Mouse (Mus musculus) heart, postnatal 0 days (tissue): ENCODE results near the gene Tmem40. TPM values are rescaled to one million over a fixed set of nuclear protein-coding genes. Genes with fewer than 3 reads are reported as not detected.

Source experiments
- ATAC-seq: fragments of 200-750 bp; cut with Nextera tagmentation; 2 replicates; pipeline ENCODE4 v1.8.0; 2017; ENCODE audit warnings: low read depth, moderate number of reproducible peaks, moderate library complexity; ENCODE audit not compliant: insufficient read depth
- DNase-seq: peaks from one replicate; pipeline ENCODE4 v3.0.0-alpha.2; 2016; ENCODE audit warnings: low spot score
- H3K27ac ChIP-seq: fragments of 300-500 bp; sonication (generic); 2 replicates; pipeline ENCODE4 v1.5.1; 2014; ENCODE audit warnings: low read depth, mild to moderate bottlenecking
- H3K27me3 ChIP-seq: fragments of 300-500 bp; sonication (generic); 2 replicates; pipeline ENCODE4 v1.6.1; 2014; ENCODE audit warnings: low read length, mixed read lengths; ENCODE audit not compliant: control insufficient read depth, insufficient read depth
- H3K36me3 ChIP-seq: fragments of 300-500 bp; sonication (generic); replicated peaks from 2 replicates; pipeline ENCODE4 v1.6.1; 2014; ENCODE audit warnings: low read length, mixed read lengths; ENCODE audit not compliant: control insufficient read depth, insufficient read depth
- H3K4me1 ChIP-seq: fragments of 300-500 bp; sonication (generic); 2 replicates; pipeline ENCODE4 v1.6.1; 2014; ENCODE audit warnings: antibody characterized with exemption; ENCODE audit not compliant: control insufficient read depth, insufficient read depth
- H3K4me2 ChIP-seq: fragments of 300-500 bp; sonication (generic); 2 replicates; pipeline ENCODE4 v1.6.1; 2014; ENCODE audit warnings: low read depth, mild to moderate bottlenecking, low read length, moderate library complexity
- H3K4me3 ChIP-seq: fragments of 300-500 bp; sonication (generic); 2 replicates; pipeline ENCODE4 v1.5.1; 2014; ENCODE audit warnings: low read depth, low read length
- H3K9ac ChIP-seq: fragments of 300-500 bp; sonication (generic); replicated peaks from 2 replicates; pipeline ENCODE4 v1.6.1; 2014; ENCODE audit warnings: low read depth, low read length, mixed read lengths
- H3K9me3 ChIP-seq: fragments of 300-500 bp; sonication (generic); replicated peaks from 2 replicates; pipeline ENCODE4 v1.6.1; 2016; ENCODE audit warnings: low read length; ENCODE audit not compliant: control insufficient read depth
- CTCF ChIP-seq: IDR thresholded peaks from 2 replicates; pipeline ENCODE4 v1.5.1; 2016; ENCODE audit warnings: antibody characterized with exemption, control low read depth, low read depth
- EP300 ChIP-seq: IDR thresholded peaks from 2 replicates; pipeline ENCODE4 v1.6.1; 2016; ENCODE audit warnings: antibody characterized with exemption, low read depth
- WGBS: fragments of 180-500 bp; shearing (Covaris S2); extraction: QIAGEN DNeasy Blood & Tissue Kit; methylation state at CpG from one replicate; pipeline ENCODE4 v1.1.7; 2014; 5-methylcytosine and 5-hydroxymethylcytosine counted together
- polyA plus RNA-seq: library from polyadenylated mRNA; unstranded; fragments of >200 nt; fragmentation: Nextera tagmentation; extraction: Ambion mirVana; gene quantifications from 2 replicates; pipeline ENCODE4 v1.2.1, GENCODE M21; 2015
- total RNA-seq: library from RNA; depleted of rRNA; stranded (reverse); fragments of >200 nt; gene quantifications from 2 replicates; pipeline ENCODE4 v1.2.3, GENCODE M21; 2014; ENCODE audit warnings: low replicate concordance

Tmem40 gene
- total and polyA plus RNA-seq, 2 experiments from 2014 or later, result 0.26 to 2.3 TPM

- H3K4me3 ChIP-seq, result no peak overlapping the region
- no peaks in the 10 kb centered on the region for H3K27me3 ChIP-seq
- no peak for ATAC-seq
- DNase-seq, result no peak
- H3K4me1 ChIP-seq, result no peaks in the 10 kb centered on the region
- 78% methylated on average over 2 of the region's 3 CpGs for WGBS
- no peak for TF ChIP-seq CTCF
- TF ChIP-seq EP300, result no peak
- no peak overlapping the region for H3K9ac ChIP-seq
- H3K36me3 ChIP-seq, result no peaks in the 10 kb centered on the region
- no peak overlapping the region for H3K4me2 ChIP-seq
- no peak overlapping the region for H3K27ac ChIP-seq
- no peaks in the 10 kb centered on the region for H3K9me3 ChIP-seq
Observed at GRCm38 (mm10) chr6:115711261-115711660, 50.9 kb downstream of the Tmem40 start.

GRCm38 (mm10) chr6:115702901-115703300, 59.3 kb downstream of the Tmem40 start:
- Histone ChIP-seq H3K4me2 (no peak overlapping the region), H3K9me3 (no peaks in the 10 kb centered on the region), H3K27me3 (no peaks in the 10 kb centered on the region), H3K9ac (no peak overlapping the region), H3K4me3 (no peak overlapping the region), H3K36me3 (no peaks in the 10 kb centered on the region), H3K4me1 (peaks cover 3% of the 10 kb centered on the region), H3K27ac (no peak overlapping the region)
- no peak for DNase-seq
- WGBS, result 69% methylated on average over 5 of the region's 5 CpGs
- no peak for ATAC-seq
- TF ChIP-seq EP300 (no peak), CTCF (no peak)

DNA sequence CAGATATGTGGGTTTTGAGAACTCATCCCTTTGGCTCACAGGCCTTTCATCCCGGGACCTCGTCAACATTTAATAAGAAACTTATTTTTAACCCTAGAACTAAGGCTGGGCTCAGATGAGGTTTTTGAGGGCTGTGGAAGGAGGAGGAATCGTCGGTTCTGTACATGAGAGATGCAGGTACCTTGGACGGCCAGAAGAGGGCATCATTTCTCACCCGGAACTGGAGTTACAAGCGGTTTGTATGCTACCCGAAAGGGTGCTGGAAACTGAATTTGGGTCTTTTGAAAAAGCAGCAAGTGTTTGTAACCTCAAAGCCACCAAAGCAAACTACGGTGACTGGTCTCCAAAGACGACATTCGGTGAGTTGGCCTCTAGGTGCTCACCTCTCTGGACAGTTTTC, 60.9 kb downstream of the Tmem40 start:
- Histone ChIP-seq H3K4me1 (peaks cover 7% of the 10 kb centered on the region), H3K36me3 (no peaks in the 10 kb centered on the region), H3K27ac (no peak overlapping the region), H3K9me3 (no peaks in the 10 kb centered on the region), H3K4me3 (no peak overlapping the region), H3K9ac (no peak overlapping the region), H3K4me2 (no peak overlapping the region), H3K27me3 (no peaks in the 10 kb centered on the region)
- ATAC-seq (no peak), DNase-seq (no peak)
- TF ChIP-seq CTCF (peak; percentile 18), EP300 (no peak)
- 59% methylated on average over 11 of the region's 11 CpGs for WGBS

GRCm38 (mm10) chr6:115700778-115701177, 61.4 kb downstream of the Tmem40 start:
- H3K4me2 ChIP-seq, result no peak overlapping the region
- H3K27me3 ChIP-seq, result no peaks in the 10 kb centered on the region
- peaks cover 7% of the 10 kb centered on the region for H3K4me1 ChIP-seq
- WGBS, result 91% methylated on average over 1 of the region's 1 CpGs
- ATAC-seq (no peak), DNase-seq (no peak)
- H3K9me3 ChIP-seq, result no peaks in the 10 kb centered on the region
- H3K4me3 ChIP-seq, result no peak overlapping the region
- no peak overlapping the region for H3K27ac ChIP-seq
- H3K9ac ChIP-seq, result no peak overlapping the region
- no peak for TF ChIP-seq EP300
- no peak for TF ChIP-seq CTCF
- H3K36me3 ChIP-seq, result no peaks in the 10 kb centered on the region

- TF ChIP-seq CTCF (peak; percentile 34), EP300 (no peak)
- Histone ChIP-seq H3K9me3 (no peaks in the 10 kb centered on the region), H3K27ac (no peak overlapping the region), H3K4me3 (no peak overlapping the region), H3K4me1 (peaks cover 14% of the 10 kb centered on the region), H3K4me2 (no peak overlapping the region), H3K36me3 (no peaks in the 10 kb centered on the region), H3K27me3 (no peaks in the 10 kb centered on the region), H3K9ac (no peak overlapping the region)
- WGBS, result 80% methylated on average over 4 of the region's 4 CpGs
- DNase-seq (no peak), ATAC-seq (no peak)
Observed at GRCm38 (mm10) chr6:115698699-115699098, 63.5 kb downstream of the Tmem40 start.
